Mouse (Mus musculus): ENCODE results near the gene Btbd9.

Btbd9 gene

DNA sequence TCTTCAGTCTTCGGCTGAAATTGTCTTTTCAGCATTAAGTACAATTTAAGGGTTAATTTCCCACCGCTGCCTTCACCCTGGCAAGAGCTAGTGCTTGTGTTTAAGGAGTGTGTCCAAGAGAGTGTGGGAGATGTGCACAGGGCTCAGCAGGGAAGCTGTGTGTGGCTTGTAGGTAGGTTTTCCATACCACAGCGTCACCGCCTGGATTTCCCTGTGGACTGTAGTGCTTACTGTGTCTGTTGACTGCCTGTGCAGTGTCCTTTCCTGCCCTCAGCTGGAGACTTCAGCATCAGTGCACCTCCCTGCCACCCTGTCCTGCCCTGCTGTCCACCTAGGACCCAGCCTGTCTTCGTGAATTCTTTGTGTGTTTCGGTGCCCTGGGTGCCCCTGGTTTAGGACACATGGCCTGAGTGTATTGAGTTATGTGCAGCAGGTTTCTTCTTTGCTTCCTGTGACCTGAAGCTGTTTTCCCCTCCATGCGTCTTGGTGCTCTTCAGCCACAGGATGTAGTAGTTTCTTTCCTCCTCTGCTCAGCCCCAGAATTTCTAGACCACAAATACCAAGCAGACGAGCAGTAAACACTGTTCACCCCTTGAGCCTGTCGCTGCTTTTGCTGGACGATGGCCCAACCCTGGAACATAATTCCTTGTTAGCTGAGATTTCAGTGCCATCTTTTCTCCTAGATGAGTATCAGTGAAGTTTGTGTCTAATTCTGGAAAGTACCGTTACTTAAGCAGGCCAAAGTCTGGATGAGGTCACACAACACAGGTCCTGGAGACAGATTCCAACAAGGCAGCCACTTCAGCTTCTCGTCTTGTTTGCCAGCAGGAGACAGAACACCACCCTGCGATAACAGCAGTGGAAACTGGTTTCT, 376.7 kb downstream of the Btbd9 start:
- no peak for DNase-seq (ENCODE audit: low spot score)

DNA sequence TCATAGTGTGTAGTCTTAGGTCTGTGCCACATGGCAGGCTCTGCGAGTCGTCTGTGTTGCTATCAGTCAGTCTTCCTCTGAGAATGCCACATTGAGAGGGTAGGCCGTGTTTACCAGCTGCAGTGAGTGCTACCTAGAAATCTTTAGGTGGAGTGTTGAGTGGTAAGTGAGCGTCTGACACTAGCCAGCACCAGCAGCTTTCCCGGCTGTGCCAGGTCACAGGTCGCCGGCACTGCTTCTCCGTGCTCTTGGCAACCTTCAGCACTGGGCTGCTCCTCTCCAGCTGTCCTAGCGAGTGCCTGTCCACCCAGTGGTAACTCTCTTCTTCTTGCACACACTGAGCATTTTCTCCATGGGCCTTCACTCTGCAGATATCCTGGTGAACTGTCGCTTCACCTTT, 377.9 kb downstream of the Btbd9 start:
- DNase-seq (ENCODE audit: low spot score), result no peak

GRCm38 (mm10) chr17:30197280-30198030, 378.8 kb downstream of the Btbd9 start:
- no peak for DNase-seq (ENCODE audit: low spot score)

DNA sequence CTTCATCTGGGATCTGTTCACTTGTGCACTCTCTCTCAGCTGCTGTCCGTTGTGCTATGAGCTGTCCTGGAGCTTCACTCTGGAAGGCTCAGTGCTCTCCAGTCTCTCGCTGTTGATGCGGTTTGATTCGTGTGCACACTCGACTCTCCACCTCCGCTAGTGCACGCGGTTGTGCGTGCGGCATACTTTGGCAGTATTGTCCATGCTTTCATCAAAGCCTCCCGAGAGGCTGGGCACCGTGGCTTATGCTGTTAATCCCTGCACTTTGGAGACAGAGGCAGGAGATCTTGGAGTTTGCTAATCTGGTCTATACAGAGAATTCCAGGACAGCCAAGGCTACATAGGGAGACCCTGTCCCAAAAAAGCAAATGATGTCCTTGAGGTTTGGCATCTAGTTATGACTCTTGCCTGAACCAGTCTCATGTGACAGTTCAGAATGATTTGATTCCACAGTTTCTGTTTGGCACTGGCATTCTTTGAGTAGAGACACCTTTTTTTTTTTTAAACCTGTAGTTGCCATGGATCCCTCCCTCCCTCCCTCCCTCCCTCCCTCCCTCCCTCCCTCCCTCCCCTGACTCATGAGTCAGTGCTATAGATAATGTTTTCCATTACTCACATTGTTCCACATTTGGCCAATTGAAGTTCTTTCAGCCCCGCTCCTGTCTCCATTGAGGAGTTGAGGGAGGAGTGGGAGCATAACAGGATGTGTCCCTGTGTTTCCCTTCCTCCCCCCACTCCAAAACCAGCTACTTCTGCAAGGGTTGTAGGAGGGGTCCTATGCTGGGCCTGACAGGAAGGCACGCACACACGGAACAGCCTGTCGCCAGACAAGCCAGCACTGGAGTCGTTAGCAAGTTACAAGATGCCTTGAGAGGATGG, 379.6 kb downstream of the Btbd9 start:
- DNase-seq (ENCODE audit: low spot score), result peak; percentile 4

GRCm38 (mm10) chr17:30195591-30196183, 380.6 kb downstream of the Btbd9 start:
- peak; percentile 2 for DNase-seq (ENCODE audit: low spot score)

- peak; percentile 2 for DNase-seq (ENCODE audit: low spot score)
Observed at GRCm38 (mm10) chr17:30194629-30195445, 381.5 kb downstream of the Btbd9 start.

- peak; percentile 2 for DNase-seq (ENCODE audit: low spot score)
Observed at GRCm38 (mm10) chr17:30194091-30194490, 382.2 kb downstream of the Btbd9 start.

DNA sequence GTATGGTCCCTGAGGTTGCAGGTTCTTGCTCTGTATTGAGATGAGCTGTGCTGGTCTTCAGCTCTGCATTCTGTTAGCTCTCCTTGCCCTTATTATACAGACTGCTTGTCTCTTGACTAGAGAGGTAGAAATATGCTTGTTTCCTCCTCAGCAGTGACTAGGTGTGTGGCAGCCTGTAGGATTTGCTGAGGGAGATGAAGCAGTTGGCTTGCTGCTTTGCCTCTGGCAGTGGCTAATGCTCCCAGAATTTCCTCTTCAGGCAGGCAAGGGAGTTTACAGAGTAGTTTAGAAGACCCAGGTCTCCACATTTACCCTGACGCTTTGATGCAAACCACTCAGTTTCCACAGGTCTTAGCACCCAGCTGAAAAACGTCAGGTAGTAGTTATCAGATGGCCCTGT, 382.7 kb downstream of the Btbd9 start:
- DNase-seq (ENCODE audit: low spot score), result peak; percentile 1

DNA sequence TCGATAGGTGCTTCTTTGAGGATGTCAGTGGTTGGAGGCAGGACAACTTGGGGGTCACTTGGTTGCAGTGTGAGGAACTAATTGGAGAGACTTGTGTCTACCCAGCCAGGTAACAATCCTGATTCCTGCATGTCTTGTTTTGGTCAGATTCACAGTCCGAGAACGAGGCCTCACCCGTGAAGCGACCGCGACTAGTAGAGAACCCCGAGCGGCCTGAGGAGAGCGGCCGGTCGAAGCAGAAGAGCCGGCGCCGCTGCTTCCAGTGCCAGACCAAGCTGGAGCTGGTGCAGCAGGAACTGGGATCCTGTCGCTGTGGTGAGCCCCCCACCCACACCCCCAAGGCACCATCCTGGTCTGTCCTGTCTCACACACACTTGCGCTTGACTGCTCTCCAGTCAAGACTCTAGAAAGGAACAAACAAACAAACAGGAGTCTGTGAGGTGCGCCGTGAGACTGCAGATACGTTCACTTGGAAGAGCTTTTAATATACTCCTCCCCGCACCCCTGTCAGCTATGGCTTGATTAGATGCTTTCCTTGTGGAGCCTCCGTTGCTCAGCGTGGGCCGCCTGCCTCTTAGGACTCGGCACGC, 383.8 kb downstream of the Btbd9 start:
- DNase-seq (ENCODE audit: low spot score), result peak; percentile 2

GRCm38 (mm10) chr17:30191097-30191640, 385.1 kb downstream of the Btbd9 start:
- DNase-seq (ENCODE audit: low spot score), result no peak

DNA sequence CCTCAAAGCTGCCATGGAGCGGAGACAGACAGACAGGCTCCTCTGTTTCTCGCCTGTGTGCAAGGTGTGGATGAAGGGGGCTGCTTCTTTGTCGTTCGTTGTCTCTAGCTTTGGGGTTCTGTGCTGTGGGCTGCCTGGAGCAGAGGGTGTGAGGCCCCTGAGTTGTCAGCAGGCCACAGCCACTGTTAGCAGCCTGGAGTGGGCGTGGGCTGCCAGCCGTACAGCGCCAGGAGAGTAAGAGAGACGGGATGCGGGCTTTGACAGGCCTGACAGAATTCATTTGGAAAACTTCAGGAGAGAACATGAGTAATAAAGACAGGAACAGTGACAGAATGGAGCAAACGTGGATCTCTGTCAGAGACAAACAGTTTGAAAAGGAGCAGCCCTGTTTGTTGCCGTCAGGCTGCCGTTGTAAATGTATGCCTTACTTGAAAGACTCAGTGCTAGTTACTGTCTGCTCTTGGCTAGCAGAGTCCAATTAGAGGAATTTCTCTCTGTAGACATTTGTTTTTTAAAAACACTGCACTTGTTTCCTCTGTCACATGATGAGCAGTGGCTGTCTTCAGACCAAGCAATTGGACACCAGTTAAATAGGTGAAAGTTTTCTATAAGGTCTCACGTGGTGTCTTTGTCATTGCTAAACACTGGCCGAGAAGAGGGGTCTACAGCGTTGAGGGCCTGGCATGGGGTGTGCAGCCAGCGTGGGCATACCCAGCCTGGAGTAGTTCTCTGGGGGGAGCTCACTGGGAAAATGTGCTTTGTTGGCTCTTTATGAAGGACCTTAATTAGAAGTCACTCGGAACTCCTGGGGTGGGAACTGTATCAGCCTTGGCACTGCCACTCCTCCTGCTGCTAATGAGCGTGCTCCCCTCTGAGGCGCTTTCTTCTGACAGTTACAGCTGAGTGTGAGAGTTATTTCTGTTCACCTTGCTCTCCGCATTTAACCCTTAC, 388.0 kb downstream of the Btbd9 start:
- no peak for DNase-seq (ENCODE audit: low spot score)

DNA sequence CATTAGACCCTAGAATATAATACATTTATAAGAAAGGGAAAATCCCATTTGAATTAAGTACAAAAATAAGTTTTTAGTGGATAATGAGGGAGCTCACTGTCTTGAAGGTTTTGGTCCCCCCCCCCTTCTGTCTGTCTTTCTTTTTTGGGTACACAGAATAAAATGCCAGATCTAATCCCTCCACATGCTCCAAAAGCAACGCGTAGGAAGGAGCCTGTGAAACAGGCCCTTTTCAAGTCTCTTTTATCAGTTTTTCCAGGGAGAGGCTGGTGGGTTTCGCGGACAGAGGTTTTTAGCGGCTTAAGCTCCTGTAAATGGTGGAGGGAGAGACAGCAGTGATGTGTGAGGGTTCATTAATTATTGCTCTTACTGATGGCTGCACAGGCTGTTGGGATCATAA, 388.7 kb downstream of the Btbd9 start:
- DNase-seq (ENCODE audit: low spot score), result no peak

DNA sequence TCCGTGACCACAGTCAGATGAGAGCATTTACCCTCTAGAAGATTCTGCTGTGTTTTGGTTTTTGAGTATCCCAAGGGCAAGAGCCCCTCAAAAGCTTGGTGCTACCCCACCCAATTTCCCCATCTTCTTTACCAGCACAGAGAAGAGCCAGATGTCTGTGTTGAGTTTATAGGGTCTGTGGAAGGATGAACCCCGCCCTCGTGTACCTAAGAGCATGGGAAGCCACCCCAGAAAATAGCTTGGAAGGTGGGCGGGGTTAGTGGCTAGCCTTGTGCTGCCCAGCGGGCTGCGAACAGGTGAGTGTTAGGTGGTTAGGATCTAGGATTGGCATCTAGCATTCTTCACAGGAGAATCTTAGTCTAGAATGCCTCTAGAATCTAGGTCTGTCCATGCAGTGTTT, 389.1 kb downstream of the Btbd9 start:
- DNase-seq (ENCODE audit: low spot score), result no peak

- DNase-seq (ENCODE audit: low spot score), result no peak
Observed at GRCm38 (mm10) chr17:30183561-30183960, 392.7 kb downstream of the Btbd9 start.

DNA sequence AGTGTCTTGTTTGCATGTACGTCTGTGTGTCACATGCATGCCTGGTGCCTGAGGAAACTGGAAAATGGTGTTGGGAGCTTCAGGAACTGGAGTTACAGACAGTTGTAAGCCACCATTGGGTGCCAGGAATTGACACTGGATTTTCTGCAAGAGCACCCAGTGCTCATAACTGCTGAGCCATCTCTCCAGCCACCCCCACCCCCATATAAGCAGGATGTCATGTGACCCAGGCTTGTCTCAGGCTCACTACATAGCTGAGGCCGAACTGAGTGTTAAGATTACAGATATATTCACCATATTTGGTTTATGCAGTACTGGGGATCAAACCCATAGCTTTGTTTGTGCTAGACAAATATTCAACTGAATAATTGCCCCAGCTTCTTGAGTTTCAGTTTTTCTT, 394.2 kb downstream of the Btbd9 start:
- DNase-seq (ENCODE audit: low spot score), result no peak

- no peak for DNase-seq (ENCODE audit: low spot score)
Observed at GRCm38 (mm10) chr17:30181554-30181953, 394.7 kb downstream of the Btbd9 start.

DNA sequence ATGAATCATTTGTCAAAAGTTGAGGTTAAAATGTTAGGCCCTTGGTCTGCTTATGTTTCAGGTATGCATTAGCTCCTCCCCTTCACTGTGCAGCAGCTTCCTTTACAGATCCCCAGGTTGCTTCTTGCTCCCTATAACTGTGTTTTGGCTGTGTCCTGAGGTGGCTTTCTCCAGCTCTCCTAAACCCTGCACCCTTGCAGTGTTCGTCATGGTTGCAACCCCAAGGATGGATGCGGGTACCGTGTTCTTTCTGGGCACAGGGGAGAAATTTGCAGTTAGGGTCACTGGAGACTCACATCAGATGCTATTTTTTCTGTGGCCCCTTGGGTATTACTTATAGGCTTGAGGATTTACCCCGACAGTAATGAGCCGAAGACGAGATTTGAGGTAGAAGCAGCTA, 396.1 kb downstream of the Btbd9 start:
- no peak for DNase-seq (ENCODE audit: low spot score)

- no peak for DNase-seq (ENCODE audit: low spot score)
Observed at GRCm38 (mm10) chr17:30178402-30178801, 397.9 kb downstream of the Btbd9 start.

- DNase-seq (ENCODE audit: low spot score), result no peak
Observed at GRCm38 (mm10) chr17:30177435-30177834, 398.9 kb downstream of the Btbd9 start.

Data from urinary bladder, postnatal 14 days (tissue).